ENCODE assay signal across 8 mouse cellular contexts in the genomic region with DNA sequence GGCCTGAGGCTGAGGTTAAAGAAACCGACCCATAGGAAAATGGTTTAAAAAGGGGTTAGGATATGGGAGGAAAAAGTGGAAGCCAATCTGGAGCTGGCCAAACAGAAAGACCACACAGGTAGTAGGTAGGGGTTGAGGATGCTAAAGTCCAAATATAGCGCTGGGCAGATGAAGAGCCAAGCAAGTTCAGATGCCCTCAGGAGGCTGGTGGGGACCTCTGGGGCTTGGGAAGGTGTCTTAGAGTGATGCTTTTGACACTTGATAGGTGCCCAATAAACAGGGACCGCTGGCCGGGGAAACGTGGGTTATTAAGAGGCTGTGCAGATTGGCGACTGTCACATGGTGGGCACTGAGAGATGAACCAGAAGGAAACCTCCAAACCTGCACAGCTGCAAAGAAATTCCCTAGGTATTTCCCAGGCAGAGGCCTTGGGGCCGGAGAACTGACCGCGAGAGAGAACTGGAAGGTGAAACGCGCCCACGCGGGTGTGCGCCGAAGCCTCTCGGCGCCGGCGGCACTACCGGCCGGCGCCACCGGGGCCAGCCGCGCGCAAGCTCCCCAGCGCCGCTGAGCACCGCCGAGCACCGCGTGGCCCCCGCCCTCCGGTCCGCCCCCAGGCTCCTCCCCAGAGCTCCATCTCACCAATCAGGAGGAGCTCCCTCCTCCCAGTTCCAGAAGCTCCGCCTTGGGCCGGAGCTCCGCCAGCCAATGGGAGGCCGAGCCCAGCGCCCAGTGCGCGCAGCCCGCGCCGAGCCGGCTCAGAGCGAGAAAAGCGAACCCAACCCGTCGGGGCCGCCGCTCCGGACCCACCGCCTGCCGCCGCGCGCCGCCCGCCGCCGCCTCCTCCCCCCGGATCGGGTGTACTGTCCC. TPM values are rescaled to one million over a fixed set of nuclear protein-coding genes. Genes with fewer than 3 reads are reported as not detected.
DNase-seq lines count a peak whose midpoint lies in the region; ATAC-seq and TF ChIP-seq lines count a peak whose summit lies in the region.

Gene Grhl1 (plus strand): TSS at position 761 of the 870 bp plus-strand sequence.

- H3K9me3 ChIP-seq in hindbrain, postnatal 0 days (ENCODE audit: low read length), result no peaks in the 10 kb centered on the region

- DNase-seq in gastrocnemius, adult 2 months, result peak; percentile 98
- DNase-seq in hindbrain, postnatal 0 days (ENCODE audit: low spot score), result peak; percentile 96
- DNase-seq in left cerebral cortex, adult 18-20 months (ENCODE audit: low spot score in 2 of 2), result peak; percentile 91 to 94
- DNase-seq in lung, postnatal 4 days, result peak; percentile 96 to 97
- peak; percentile 97 for DNase-seq in retina, postnatal 1 day
- DNase-seq in thymus, postnatal 4 days, result peak; percentile 94

- 3% methylated on average over 52 of the region's 64 CpGs for WGBS in hindbrain, postnatal 0 days

- intact Hi-C loops in gastrocnemius, adult 2 months (cut with DNase I), result no loop called here

- H3K27ac ChIP-seq in gastrocnemius, adult 2 months, result peak within 1 kb of the TSS; percentile 76
- H3K27ac ChIP-seq in hindbrain, postnatal 0 days, result no peak within 1 kb of the TSS

- H3K4me1 ChIP-seq in hindbrain, postnatal 0 days (ENCODE audit: insufficient read depth, low read length), result no peaks in the 10 kb centered on the region

- peak; percentile 100 for ATAC-seq in activated CD4-positive, CD25-positive, alpha-beta regulatory T cell, adult 4 months
- peak; percentile 99 for ATAC-seq in common myeloid progenitor, adult 5-6 weeks (replicated peaks; ENCODE audit: low read depth, poor library complexity, severe bottlenecking)
- peak; percentile 100 for ATAC-seq in hindbrain, postnatal 0 days

- H3K4me2 ChIP-seq in hindbrain, postnatal 0 days (ENCODE audit: low read depth, low read length), result peak within 1 kb of the TSS; percentile 66

- no peaks in the 10 kb centered on the region for H3K36me3 ChIP-seq in hindbrain, postnatal 0 days (ENCODE audit: insufficient read depth, low read length)

- TF ChIP-seq CTCF in gastrocnemius, adult 2 months (IDR thresholded peaks at IDR 0.05), result peak; percentile 65
- no peak for TF ChIP-seq CTCF in hindbrain, postnatal 0 days (IDR thresholded peaks at IDR 0.05; ENCODE audit: low read depth)

- peak within 1 kb of the TSS; percentile 56 for H3K9ac ChIP-seq in hindbrain, postnatal 0 days (replicated peaks; ENCODE audit: low read length)

- H3K4me3 ChIP-seq in gastrocnemius, adult 2 months, result peak within 1 kb of the TSS; percentile 85
- peak within 1 kb of the TSS; percentile 66 for H3K4me3 ChIP-seq in hindbrain, postnatal 0 days (ENCODE audit: low read length)

- H3K27me3 ChIP-seq in hindbrain, postnatal 0 days (ENCODE audit: insufficient read depth, low read length), result peaks cover 6% of the 10 kb centered on the region; the same call in 1 of the 2 replicates

RNA-seq across cellular contexts. Expression of gene Grhl1, which starts in this region (rescaled TPM):
- 1 to 10 TPM; 4.5 to 4.6 TPM for polyA plus RNA-seq in activated CD4-positive, CD25-positive, alpha-beta regulatory T cell, adult 4 months (2017; shearing (Covaris generic))
- 0.59 TPM in 1 of 2 replicates, not detected in the other for total RNA-seq in common myeloid progenitor, adult 5-6 weeks (2017)
- under 1 TPM; 0.17 to 0.59 TPM for total RNA-seq in gastrocnemius, adult 2 months (2021)
- 1.3 and 1.5 TPM in 2 replicates for total RNA-seq in hindbrain, postnatal 0 days (2014; rRNA removed)
- 1.2 and 1.4 TPM in 2 replicates for polyA plus RNA-seq in hindbrain, postnatal 0 days (2015; fragmentation: Nextera tagmentation; extraction: Ambion mirVana)
- total RNA-seq in left cerebral cortex, adult 18-20 months (2021), result 10 to 100 TPM; 10.8 to 14.2 TPM

Comparison
In these comparisons a context has a peak if more than half of its experiments do, and no peak if none do; other contexts are left out.
1. Peak in ATAC-seq in common myeloid progenitor, adult 5-6 weeks; RNA of the gene not detected or under 1 TPM.
2. Peak in DNase-seq, H3K4me3 ChIP-seq and H3K27ac ChIP-seq in gastrocnemius, adult 2 months; RNA of the gene not detected or under 1 TPM.